12 mouse cellular contexts compared by ENCODE assay signal in genomic region chr15:83925338-83925737, GRCm38 (mm10).
"Had no signal": no experiment of that assay in that cellular context is flagged by ENCODE, and none has a peak within 500 bp of the region (broad histone marks: within the 10 kb centered on the region; RNA-seq: fewer than 3 reads in every experiment).

No protein-coding gene starts in this region.

- H3K4me1 ChIP-seq: liver, embryonic 15.5 days; lung, embryonic 15.5 days; megakaryocyte, embryonic 14.5 days; midbrain, embryonic 13.5 days; midbrain, embryonic 15.5 days; neural tube, embryonic 12.5 days; stomach, embryonic 15.5 days had no signal

- DNase-seq: right cerebral cortex, postnatal 25 days; thymus, adult 2 months; thymus, postnatal 25 days had no signal

- H3K4me3 ChIP-seq: liver, embryonic 15.5 days; lung, embryonic 15.5 days; megakaryocyte, embryonic 14.5 days; midbrain, embryonic 13.5 days; midbrain, embryonic 15.5 days; neural tube, embryonic 12.5 days; stomach, embryonic 15.5 days had no signal

- H3K27ac ChIP-seq: liver, embryonic 15.5 days; lung, embryonic 15.5 days; macrophage; midbrain, embryonic 13.5 days; midbrain, embryonic 15.5 days; neural tube, embryonic 12.5 days; stomach, embryonic 15.5 days; stomach, postnatal 0 days had no signal
